Mouse (Mus musculus): ENCODE results near the gene Rab30. TPM values are rescaled to one million over a fixed set of nuclear protein-coding genes. Genes with fewer than 3 reads are reported as not detected.

Rab30 gene
- polyA plus RNA-seq, 1 experiment from 2014 or later: 8.3 TPM

DNA sequence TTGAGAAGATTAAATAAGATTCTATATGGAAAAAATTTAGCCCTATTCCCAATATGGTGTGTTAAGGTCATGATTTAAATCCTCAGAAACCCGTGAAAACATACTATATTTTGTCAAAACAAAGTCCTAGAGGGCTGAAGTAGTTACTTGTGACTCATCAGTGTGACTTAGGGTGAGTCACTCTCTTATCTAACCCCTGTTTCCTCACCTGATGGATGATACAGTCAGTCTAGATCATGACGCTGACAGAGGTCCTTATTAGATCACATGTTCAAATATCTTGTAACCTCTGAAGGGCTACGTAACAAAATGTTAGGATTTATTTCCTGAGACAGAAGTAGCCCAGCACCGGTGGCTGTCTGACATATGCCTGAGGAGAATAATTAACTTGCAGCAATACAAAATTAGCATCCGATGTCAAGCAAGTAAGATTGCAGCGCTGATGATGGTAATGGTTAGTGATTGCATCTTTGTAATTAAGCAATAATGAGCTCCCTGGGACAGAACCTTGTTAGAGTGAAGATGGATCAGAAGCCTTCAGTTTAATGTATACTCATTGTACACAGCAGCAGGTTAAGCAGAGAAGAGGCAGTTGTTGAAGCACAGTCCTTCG, 70.4 kb downstream of the Rab30 start:
- no peaks in the 10 kb centered on the region for H3K9me3 ChIP-seq (replicated peaks; ENCODE audit: control insufficient read depth, low read length)
- H3K9ac ChIP-seq (ENCODE audit: low read depth, low read length): no peak overlapping the region
- no peak for ATAC-seq (replicated peaks; ENCODE audit: insufficient number of reproducible peaks, low FRiP score, low TSS enrichment)
- no peak overlapping the region for H3K27ac ChIP-seq (ENCODE audit: low read depth, low read length)
- H3K4me1 ChIP-seq (ENCODE audit: control insufficient read depth, insufficient read depth, low read length): no peaks in the 10 kb centered on the region
- H3K27me3 ChIP-seq (ENCODE audit: control insufficient read depth, insufficient read depth, low read length): no peaks in the 10 kb centered on the region
- no peaks in the 10 kb centered on the region for H3K36me3 ChIP-seq (ENCODE audit: control insufficient read depth, insufficient read depth, low read length)
- H3K4me3 ChIP-seq (ENCODE audit: low read depth, low read length): no peak overlapping the region
- no peak overlapping the region for H3K4me2 ChIP-seq
- 76% methylated on average over 7 of the region's 7 CpGs for WGBS (ENCODE audit: insufficient replicate concordance)

- ATAC-seq (replicated peaks; ENCODE audit: insufficient number of reproducible peaks, low FRiP score, low TSS enrichment): no peak
- WGBS (ENCODE audit: insufficient replicate concordance): 65% methylated on average over 2 of the region's 2 CpGs
- no peak overlapping the region for H3K9ac ChIP-seq (ENCODE audit: low read depth, low read length)
- no peak overlapping the region for H3K4me3 ChIP-seq (ENCODE audit: low read depth, low read length)
- H3K27ac ChIP-seq (ENCODE audit: low read depth, low read length): no peak overlapping the region
- H3K4me1 ChIP-seq (ENCODE audit: control insufficient read depth, insufficient read depth, low read length): no peaks in the 10 kb centered on the region
- no peaks in the 10 kb centered on the region for H3K9me3 ChIP-seq (replicated peaks; ENCODE audit: control insufficient read depth, low read length)
- H3K27me3 ChIP-seq (ENCODE audit: control insufficient read depth, insufficient read depth, low read length): no peaks in the 10 kb centered on the region
- H3K4me2 ChIP-seq: no peak overlapping the region
- H3K36me3 ChIP-seq (ENCODE audit: control insufficient read depth, insufficient read depth, low read length): no peaks in the 10 kb centered on the region
These were observed 75.8 kb downstream of the Rab30 start for GRCm38 (mm10) chr7:92817242-92817641.

DNA sequence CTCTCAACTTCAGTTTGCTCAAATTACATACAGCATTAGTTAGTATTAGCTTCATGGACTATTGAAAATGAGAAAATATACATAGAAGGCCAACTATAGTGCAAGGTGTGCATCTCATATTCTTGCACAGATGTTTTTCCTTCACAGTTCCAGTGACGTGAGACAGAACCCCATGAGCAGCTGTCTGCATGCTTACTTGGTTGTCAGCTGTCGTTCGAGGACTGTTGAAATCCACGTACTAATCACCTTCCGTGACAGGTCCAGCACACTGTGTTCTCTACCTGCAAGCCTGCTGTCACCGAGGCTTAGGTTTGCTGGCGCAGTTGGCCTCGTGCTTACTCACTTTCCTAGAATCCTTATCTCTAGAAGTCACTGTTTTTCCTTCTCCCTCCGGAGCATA, 76.5 kb downstream of the Rab30 start:
- no peaks in the 10 kb centered on the region for H3K4me1 ChIP-seq (ENCODE audit: control insufficient read depth, insufficient read depth, low read length)
- no peak overlapping the region for H3K27ac ChIP-seq (ENCODE audit: low read depth, low read length)
- no peak overlapping the region for H3K4me2 ChIP-seq
- no peak overlapping the region for H3K9ac ChIP-seq (ENCODE audit: low read depth, low read length)
- H3K27me3 ChIP-seq (ENCODE audit: control insufficient read depth, insufficient read depth, low read length): no peaks in the 10 kb centered on the region
- H3K9me3 ChIP-seq (replicated peaks; ENCODE audit: control insufficient read depth, low read length): no peaks in the 10 kb centered on the region
- no peaks in the 10 kb centered on the region for H3K36me3 ChIP-seq (ENCODE audit: control insufficient read depth, insufficient read depth, low read length)
- 46% methylated on average over 9 of the region's 9 CpGs for WGBS (ENCODE audit: insufficient replicate concordance)
- no peak for ATAC-seq (replicated peaks; ENCODE audit: insufficient number of reproducible peaks, low FRiP score, low TSS enrichment)
- H3K4me3 ChIP-seq (ENCODE audit: low read depth, low read length): no peak overlapping the region

DNA sequence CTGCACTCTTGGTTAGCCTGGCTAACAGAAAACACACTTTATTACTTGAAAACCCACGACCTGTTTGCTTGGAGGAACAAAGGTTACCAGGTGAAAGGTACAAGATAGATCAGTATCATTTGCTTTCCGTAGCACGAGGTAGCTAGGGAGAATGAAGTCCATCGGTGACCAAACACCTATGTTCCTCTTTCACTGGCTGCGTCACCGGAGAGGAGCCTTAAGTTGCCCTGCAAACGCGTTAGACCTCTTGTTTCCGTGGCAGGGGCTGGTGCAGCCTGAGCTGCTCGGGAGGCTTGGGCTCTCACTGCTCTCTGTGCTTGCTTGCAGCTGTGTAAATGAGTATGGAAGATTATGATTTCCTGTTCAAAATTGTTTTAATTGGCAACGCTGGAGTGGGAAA, 78.3 kb downstream of the Rab30 start:
- 82% methylated on average over 11 of the region's 11 CpGs for WGBS (ENCODE audit: insufficient replicate concordance)
- no peak for ATAC-seq (replicated peaks; ENCODE audit: insufficient number of reproducible peaks, low FRiP score, low TSS enrichment)
- no peak overlapping the region for H3K4me3 ChIP-seq (ENCODE audit: low read depth, low read length)

GRCm38 (mm10) chr7:92820410-92820809, 79.0 kb downstream of the Rab30 start:
- Histone ChIP-seq H3K27ac (ENCODE audit: low read depth, low read length) (no peak overlapping the region), H3K4me1 (ENCODE audit: control insufficient read depth, insufficient read depth, low read length) (no peaks in the 10 kb centered on the region), H3K9me3 (replicated peaks; ENCODE audit: control insufficient read depth, low read length) (no peaks in the 10 kb centered on the region), H3K4me2 (no peak overlapping the region), H3K4me3 (ENCODE audit: low read depth, low read length) (no peak overlapping the region), H3K27me3 (ENCODE audit: control insufficient read depth, insufficient read depth, low read length) (no peaks in the 10 kb centered on the region), H3K36me3 (ENCODE audit: control insufficient read depth, insufficient read depth, low read length) (no peaks in the 10 kb centered on the region), H3K9ac (ENCODE audit: low read depth, low read length) (no peak overlapping the region)
- no peak for ATAC-seq (replicated peaks; ENCODE audit: insufficient number of reproducible peaks, low FRiP score, low TSS enrichment)
- WGBS (ENCODE audit: insufficient replicate concordance): 70% methylated on average over 1 of the region's 1 CpGs

More for the DNA sequence above, 78.3 kb downstream of the Rab30 start:
- Histone ChIP-seq H3K4me2 (no peak overlapping the region), H3K36me3 (ENCODE audit: control insufficient read depth, insufficient read depth, low read length) (no peaks in the 10 kb centered on the region), H3K9ac (ENCODE audit: low read depth, low read length) (no peak overlapping the region), H3K4me1 (ENCODE audit: control insufficient read depth, insufficient read depth, low read length) (no peaks in the 10 kb centered on the region), H3K9me3 (replicated peaks; ENCODE audit: control insufficient read depth, low read length) (no peaks in the 10 kb centered on the region), H3K27ac (ENCODE audit: low read depth, low read length) (no peak overlapping the region), H3K27me3 (ENCODE audit: control insufficient read depth, insufficient read depth, low read length) (no peaks in the 10 kb centered on the region)

DNA sequence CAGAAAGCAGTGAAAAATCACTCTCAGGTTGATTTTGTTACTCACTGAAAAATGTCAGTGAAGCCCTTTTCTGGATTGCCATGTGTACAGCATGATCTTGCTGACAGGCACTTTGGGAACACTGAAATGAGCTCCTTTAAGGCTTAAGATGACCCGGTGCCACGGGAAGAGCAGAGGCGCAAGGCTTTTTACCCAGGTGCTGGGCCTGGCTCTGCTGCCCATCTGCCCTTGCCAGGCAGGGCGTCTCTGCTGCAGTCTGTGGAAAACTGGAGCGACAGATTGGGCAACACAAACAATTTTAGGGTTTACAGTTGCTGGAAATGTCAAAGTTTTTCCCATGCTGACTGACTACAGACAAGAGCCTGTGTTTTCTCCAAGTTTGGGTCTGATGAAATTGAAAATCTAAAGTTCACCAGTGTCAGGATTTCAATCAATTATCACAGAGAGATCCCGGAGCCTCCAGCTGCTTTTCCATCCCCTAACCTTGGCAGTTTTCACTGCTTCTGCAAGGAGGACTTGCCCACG, 79.6 kb downstream of the Rab30 start:
- ATAC-seq (replicated peaks; ENCODE audit: insufficient number of reproducible peaks, low FRiP score, low TSS enrichment): no peak
- Histone ChIP-seq H3K36me3 (ENCODE audit: control insufficient read depth, insufficient read depth, low read length) (no peaks in the 10 kb centered on the region), H3K9ac (ENCODE audit: low read depth, low read length) (no peak overlapping the region), H3K4me2 (no peak overlapping the region), H3K4me1 (ENCODE audit: control insufficient read depth, insufficient read depth, low read length) (no peaks in the 10 kb centered on the region), H3K9me3 (replicated peaks; ENCODE audit: control insufficient read depth, low read length) (no peaks in the 10 kb centered on the region), H3K4me3 (ENCODE audit: low read depth, low read length) (no peak overlapping the region), H3K27me3 (ENCODE audit: control insufficient read depth, insufficient read depth, low read length) (no peaks in the 10 kb centered on the region), H3K27ac (ENCODE audit: low read depth, low read length) (no peak overlapping the region)
- WGBS (ENCODE audit: insufficient replicate concordance): 68% methylated on average over 7 of the region's 7 CpGs

GRCm38 (mm10) chr7:92821871-92822270, 80.5 kb downstream of the Rab30 start:
- Histone ChIP-seq H3K36me3 (ENCODE audit: control insufficient read depth, insufficient read depth, low read length) (no peaks in the 10 kb centered on the region), H3K9ac (ENCODE audit: low read depth, low read length) (no peak overlapping the region), H3K27me3 (ENCODE audit: control insufficient read depth, insufficient read depth, low read length) (no peaks in the 10 kb centered on the region), H3K9me3 (replicated peaks; ENCODE audit: control insufficient read depth, low read length) (no peaks in the 10 kb centered on the region), H3K27ac (ENCODE audit: low read depth, low read length) (no peak overlapping the region), H3K4me3 (ENCODE audit: low read depth, low read length) (no peak overlapping the region), H3K4me1 (ENCODE audit: control insufficient read depth, insufficient read depth, low read length) (no peaks in the 10 kb centered on the region), H3K4me2 (no peak overlapping the region)
- ATAC-seq (replicated peaks; ENCODE audit: insufficient number of reproducible peaks, low FRiP score, low TSS enrichment): no peak
- WGBS (ENCODE audit: insufficient replicate concordance): 62% methylated on average over 4 of the region's 4 CpGs

DNA sequence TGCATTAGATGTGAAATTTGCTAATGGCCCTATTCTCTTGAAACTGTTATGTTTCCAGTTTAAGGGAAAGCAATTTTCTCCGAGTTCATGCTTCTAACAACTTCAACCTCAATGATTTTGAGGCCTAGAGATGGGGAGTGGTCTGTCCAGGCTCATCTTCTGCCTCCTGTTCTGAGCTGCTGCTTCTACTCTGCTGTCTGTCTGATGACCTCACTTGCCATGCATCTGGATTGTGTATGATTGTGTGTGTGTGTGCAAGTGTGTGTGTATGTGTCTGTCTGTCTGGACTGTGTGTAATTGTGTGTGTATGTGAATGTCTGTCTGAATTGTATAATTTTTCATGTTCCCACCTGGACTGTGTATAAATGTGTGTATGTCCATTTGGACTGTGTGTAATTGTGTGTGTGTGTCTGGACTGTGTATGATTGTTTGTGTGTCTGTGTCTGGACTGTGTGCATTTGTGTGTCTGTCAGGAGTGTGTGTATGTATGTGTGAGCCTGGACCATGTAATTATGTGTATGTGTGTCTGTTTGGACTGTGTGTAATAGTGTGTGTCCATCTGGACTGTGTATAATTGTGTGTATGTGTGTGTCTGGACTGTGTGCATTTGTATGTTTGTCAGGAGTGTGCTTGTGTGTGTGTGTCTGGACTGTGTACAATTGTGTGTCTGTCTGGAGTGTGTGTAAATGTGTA, 81.2 kb downstream of the Rab30 start:
- H3K9me3 ChIP-seq (replicated peaks; ENCODE audit: control insufficient read depth, low read length): no peaks in the 10 kb centered on the region
- no peak overlapping the region for H3K4me3 ChIP-seq (ENCODE audit: low read depth, low read length)
- H3K36me3 ChIP-seq (ENCODE audit: control insufficient read depth, insufficient read depth, low read length): no peaks in the 10 kb centered on the region
- no peaks in the 10 kb centered on the region for H3K4me1 ChIP-seq (ENCODE audit: control insufficient read depth, insufficient read depth, low read length)
- WGBS (ENCODE audit: insufficient replicate concordance): 47% methylated on average over 1 of the region's 1 CpGs
- H3K27ac ChIP-seq (ENCODE audit: low read depth, low read length): no peak overlapping the region
- no peak overlapping the region for H3K9ac ChIP-seq (ENCODE audit: low read depth, low read length)
- H3K27me3 ChIP-seq (ENCODE audit: control insufficient read depth, insufficient read depth, low read length): no peaks in the 10 kb centered on the region
- no peak for ATAC-seq (replicated peaks; ENCODE audit: insufficient number of reproducible peaks, low FRiP score, low TSS enrichment)
- no peak overlapping the region for H3K4me2 ChIP-seq

DNA sequence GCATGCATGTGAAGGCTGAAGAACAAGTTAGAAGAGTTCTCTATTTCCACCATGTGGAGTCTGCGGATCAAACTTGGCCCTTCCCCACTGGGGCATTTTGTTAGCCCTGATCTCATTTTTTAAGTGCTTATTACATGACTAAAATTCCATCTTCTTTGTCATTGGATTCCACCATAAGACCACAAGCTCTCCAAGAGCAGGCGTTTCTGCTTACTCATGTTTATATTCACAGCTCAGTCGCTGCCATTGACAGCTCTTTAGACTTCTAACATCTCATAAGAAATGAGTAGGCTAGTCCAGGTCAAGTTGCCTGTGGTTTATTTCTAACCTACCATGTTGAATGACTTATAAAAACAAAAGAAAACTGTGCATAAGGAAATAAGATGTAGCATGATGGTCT, 84.8 kb downstream of the Rab30 start:
- Histone ChIP-seq H3K9me3 (replicated peaks; ENCODE audit: control insufficient read depth, low read length) (no peaks in the 10 kb centered on the region), H3K27ac (ENCODE audit: low read depth, low read length) (no peak overlapping the region), H3K4me2 (no peak overlapping the region), H3K27me3 (ENCODE audit: control insufficient read depth, insufficient read depth, low read length) (no peaks in the 10 kb centered on the region), H3K9ac (ENCODE audit: low read depth, low read length) (no peak overlapping the region), H3K4me3 (ENCODE audit: low read depth, low read length) (no peak overlapping the region), H3K36me3 (ENCODE audit: control insufficient read depth, insufficient read depth, low read length) (no peaks in the 10 kb centered on the region), H3K4me1 (ENCODE audit: control insufficient read depth, insufficient read depth, low read length) (no peaks in the 10 kb centered on the region)
- WGBS (ENCODE audit: insufficient replicate concordance): 85% methylated on average over 3 of the region's 3 CpGs
- ATAC-seq (replicated peaks; ENCODE audit: insufficient number of reproducible peaks, low FRiP score, low TSS enrichment): no peak

All from heart, embryonic 11.5 days (tissue).